ENCODE assay signal across 18 mouse cellular contexts in the genomic region with DNA sequence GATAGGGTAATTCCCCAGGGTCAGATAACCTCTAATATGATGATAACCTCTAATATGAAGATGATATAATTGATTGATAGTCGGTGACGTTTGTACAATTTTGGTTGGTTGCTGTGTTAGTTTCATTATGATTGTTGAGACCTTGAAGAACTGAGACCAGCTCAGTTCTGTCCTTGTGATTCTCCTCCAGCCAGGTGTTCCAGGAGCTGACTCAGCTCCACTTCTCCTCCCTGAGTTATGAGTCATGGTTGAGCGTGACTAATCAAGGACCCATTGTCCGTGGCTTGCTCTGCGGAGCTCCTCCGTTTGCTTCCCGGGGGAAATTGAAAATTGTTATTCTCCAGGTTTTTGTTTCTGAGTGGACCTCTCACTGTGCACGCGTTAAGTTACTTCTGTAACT. TPM values are rescaled to one million over a fixed set of nuclear protein-coding genes. Genes with fewer than 3 reads are reported as not detected.
DNase-seq lines count a peak whose midpoint lies in the region; ATAC-seq and TF ChIP-seq lines count a peak whose summit lies in the region.
"Had no signal": no experiment of that assay in that cellular context is flagged by ENCODE, and none has a peak within 500 bp of the region (broad histone marks: within the 10 kb centered on the region; RNA-seq: fewer than 3 reads in every experiment).

No protein-coding gene starts in this region.

- 51% methylated on average over 9 of the region's 9 CpGs for WGBS in kidney, postnatal 0 days
- 58% methylated on average over 9 of the region's 9 CpGs for WGBS in stomach, embryonic 16.5 days
- whole genome bisulfite sequencing in thymus, adult 2 months, result 83% methylated on average over 9 of the region's 9 CpGs
- 43% methylated on average over 9 of the region's 9 CpGs for WGBS in hindbrain, embryonic 16.5 days

- ATAC-seq in kidney, postnatal 0 days (replicated peaks; ENCODE audit: low FRiP score, low read depth), result peak; percentile 73; the same call in 1 of the 2 replicates
- peak; percentile 72; the same call in 1 of the 2 replicates for ATAC-seq in stomach, embryonic 16.5 days (ENCODE audit: insufficient read depth, low FRiP score)
- ATAC-seq in erythroblast, adult 5-6 weeks (replicated peaks; ENCODE audit: low FRiP score, poor library complexity, severe bottlenecking), result no peak
- no peak for ATAC-seq in hindbrain, embryonic 16.5 days
- ATAC-seq: forebrain, postnatal 0 days; liver, embryonic 12.5 days had no signal

- no peak for TF ChIP-seq POLR2A in thymus, adult 2 months (IDR thresholded peaks at IDR 0.05; ENCODE audit: control insufficient read depth, extremely low read depth, insufficient read depth, low read length, poor library complexity)

- H3K36me3 ChIP-seq in kidney, postnatal 0 days (ENCODE audit: insufficient read depth, low read length), result no peaks in the 10 kb centered on the region
- H3K36me3 ChIP-seq in stomach, embryonic 16.5 days (ENCODE audit: control insufficient read depth, insufficient read depth, low read length), result no peaks in the 10 kb centered on the region
- H3K36me3 ChIP-seq in thymus, adult 2 months (ENCODE audit: control insufficient read depth, insufficient read depth, low read length), result no peaks in the 10 kb centered on the region
- no peaks in the 10 kb centered on the region for H3K36me3 ChIP-seq in hindbrain, embryonic 16.5 days (ENCODE audit: control insufficient read depth, insufficient read depth, low read length)
- H3K36me3 ChIP-seq: limb, embryonic 10.5 days; liver, embryonic 12.5 days had no signal

- no peaks in the 10 kb centered on the region for H3K27me3 ChIP-seq in kidney, postnatal 0 days (ENCODE audit: insufficient read depth, low read length)
- no peaks in the 10 kb centered on the region for H3K27me3 ChIP-seq in stomach, embryonic 16.5 days (ENCODE audit: control insufficient read depth, insufficient read depth, low read length)
- H3K27me3 ChIP-seq in thymus, adult 2 months (ENCODE audit: control insufficient read depth, insufficient read depth, low read length), result no peaks in the 10 kb centered on the region
- no peaks in the 10 kb centered on the region for H3K27me3 ChIP-seq in hindbrain, embryonic 16.5 days (replicated peaks; ENCODE audit: control insufficient read depth, insufficient read depth, low read length)
- H3K27me3 ChIP-seq: liver, embryonic 12.5 days; megakaryocyte, embryonic 14.5 days had no signal

- H3K9ac ChIP-seq in kidney, postnatal 0 days (ENCODE audit: low read depth, low read length), result no peak overlapping the region
- H3K9ac ChIP-seq in stomach, embryonic 16.5 days (ENCODE audit: low read length), result no peak overlapping the region
- H3K9ac ChIP-seq in hindbrain, embryonic 16.5 days (ENCODE audit: low read depth, low read length), result no peak overlapping the region
- H3K9ac ChIP-seq: forebrain, postnatal 0 days; hindbrain, embryonic 14.5 days; liver, embryonic 12.5 days had no signal

- peak overlapping the region; percentile 31 for H3K4me2 ChIP-seq in kidney, postnatal 0 days (ENCODE audit: low read length)
- H3K4me2 ChIP-seq in stomach, embryonic 16.5 days (ENCODE audit: low read depth, low read length), result no peak overlapping the region
- no peak overlapping the region for H3K4me2 ChIP-seq in hindbrain, embryonic 16.5 days (ENCODE audit: low read length)
- H3K4me2 ChIP-seq: hindbrain, embryonic 14.5 days; liver, embryonic 12.5 days had no signal

- no peaks in the 10 kb centered on the region for H3K4me1 ChIP-seq in kidney, postnatal 0 days (replicated peaks; ENCODE audit: insufficient read depth, low read length)
- peaks cover 3% of the 10 kb centered on the region; the same call in 1 of the 2 replicates for H3K4me1 ChIP-seq in stomach, embryonic 16.5 days (ENCODE audit: control insufficient read depth, insufficient read depth, low read length)
- H3K4me1 ChIP-seq in thymus, adult 2 months (replicated peaks; ENCODE audit: control insufficient read depth, insufficient read depth, low read length), result peaks cover 38% of the 10 kb centered on the region
- no peaks in the 10 kb centered on the region for H3K4me1 ChIP-seq in hindbrain, embryonic 16.5 days (ENCODE audit: control insufficient read depth, insufficient read depth, low read depth, low read length)
- H3K4me1 ChIP-seq: limb, embryonic 10.5 days had no signal

- H3K4me3 ChIP-seq in kidney, postnatal 0 days (replicated peaks; ENCODE audit: low read depth, low read length), result no peak overlapping the region
- H3K4me3 ChIP-seq in stomach, embryonic 16.5 days (replicated peaks; ENCODE audit: low read length), result no peak overlapping the region
- no peak overlapping the region for H3K4me3 ChIP-seq in thymus, adult 2 months (ENCODE audit: control insufficient read depth, insufficient read depth, low read length)
- H3K4me3 ChIP-seq in hindbrain, embryonic 16.5 days (ENCODE audit: low read length), result no peak overlapping the region
- H3K4me3 ChIP-seq: erythroblast, embryonic 14.5 days; limb, embryonic 10.5 days; liver, embryonic 12.5 days had no signal

- no peak for DNase-seq in kidney, postnatal 0 days (ENCODE audit: low spot score)
- no peak for DNase-seq in kidney, postnatal 25 days
- DNase-seq in NIH3T3 (ENCODE audit: low read depth), result peak; percentile 48
- DNase-seq in induced T-regulatory cell, adult 2 months (ENCODE audit: low read depth), result peak; percentile 10
- no peak for DNase-seq in thymus, adult 2 months
- DNase-seq: cerebellum, postnatal 14 days; forebrain, postnatal 0 days; gastrocnemius, postnatal 10 days; heart, postnatal 10 days; thymus, adult 18-20 months had no signal

- no peak overlapping the region for H3K27ac ChIP-seq in kidney, postnatal 0 days
- H3K27ac ChIP-seq in stomach, embryonic 16.5 days (ENCODE audit: low read length), result no peak overlapping the region
- no peak overlapping the region for H3K27ac ChIP-seq in thymus, adult 2 months (ENCODE audit: control insufficient read depth, insufficient read depth, low read length)
- H3K27ac ChIP-seq in hindbrain, embryonic 16.5 days (ENCODE audit: low read depth, low read length), result no peak overlapping the region
- H3K27ac ChIP-seq: hindbrain, embryonic 14.5 days; limb, embryonic 10.5 days; liver, embryonic 12.5 days had no signal

- no peaks in the 10 kb centered on the region for H3K9me3 ChIP-seq in kidney, postnatal 0 days (replicated peaks; ENCODE audit: low read length)
- H3K9me3 ChIP-seq in stomach, embryonic 16.5 days (replicated peaks; ENCODE audit: control insufficient read depth, low read length), result no peaks in the 10 kb centered on the region
- no peaks in the 10 kb centered on the region for H3K9me3 ChIP-seq in hindbrain, embryonic 16.5 days (ENCODE audit: control insufficient read depth, low read length)
- H3K9me3 ChIP-seq: limb, embryonic 10.5 days; liver, embryonic 12.5 days had no signal

- TF ChIP-seq CTCF in kidney, postnatal 0 days (IDR thresholded peaks at IDR 0.05; ENCODE audit: low read depth), result no peak
- TF ChIP-seq CTCF in thymus, adult 2 months (IDR thresholded peaks at IDR 0.05; ENCODE audit: borderline replicate concordance, control insufficient read depth, extremely low read depth, insufficient read depth, low read length, poor library complexity), result no peak

RNA-seq across cellular contexts. Expression of a gene that starts 33.5 kb away (rescaled TPM):
- polyA plus RNA-seq in kidney, postnatal 0 days (2015; fragmentation: Nextera tagmentation; extraction: Ambion mirVana), result 6.5 and 8.6 TPM in 2 replicates
- 8.5 and 9.6 TPM in 2 replicates for polyA plus RNA-seq in stomach, embryonic 16.5 days (2015; fragmentation: Nextera tagmentation; extraction: Ambion mirVana)
- 40.2 and 45.4 TPM in 2 replicates for polyA plus RNA-seq in thymus, adult 2 months (2012; rRNA removed)
- 25.7 and 53.4 TPM in 2 replicates for total RNA-seq in erythroblast, adult 5-6 weeks (2015; ENCODE audit: low replicate concordance)
- 57.3 and 58.4 TPM in 2 replicates for total RNA-seq in erythroblast, adult 5-6 weeks (2017; ENCODE audit: low replicate concordance)
- polyA plus RNA-seq in hindbrain, embryonic 16.5 days (2015; fragmentation: Nextera tagmentation; extraction: Ambion mirVana), result 15.8 and 17.4 TPM in 2 replicates

Comparison
In these comparisons a context has a peak if more than half of its experiments do, and no peak if none do; other contexts are left out.
1. ATAC-seq: peak in kidney, postnatal 0 days (single experiment) and stomach, embryonic 16.5 days (single experiment); none in erythroblast, adult 5-6 weeks (single experiment) and hindbrain, embryonic 16.5 days (single experiment).
2. DNase-seq: peak in NIH3T3 (single experiment) and induced T-regulatory cell, adult 2 months (single experiment); none in kidney, postnatal 0 days (single experiment), kidney, postnatal 25 days (0 of 2) and thymus, adult 2 months (single experiment).